In genomic region chr3:22147433-22147927, GRCm38 (mm10) we compare ENCODE assay signal across 11 mouse cellular contexts.
DNase-seq lines count a peak whose midpoint lies in the region; ATAC-seq and TF ChIP-seq lines count a peak whose summit lies in the region.
"Had no signal": no experiment of that assay in that cellular context is flagged by ENCODE, and none has a peak within 500 bp of the region (broad histone marks: within the 10 kb centered on the region; RNA-seq: fewer than 3 reads in every experiment).

No protein-coding gene starts in this region.

- DNase-seq in gastrocnemius, adult 2 months = peak; percentile 57
- DNase-seq in gastrocnemius, postnatal 36 days = no peak
- peak; percentile 45 for DNase-seq in liver, adult 2 months (ENCODE audit: extremely low read depth, low read depth, low spot score)
- DNase-seq in liver, embryonic 11.5 days (ENCODE audit: low spot score) = no peak
- DNase-seq in brain, adult 2 months (ENCODE audit: low read depth, low spot score) = peak; percentile 43
- no peak for DNase-seq in urinary bladder, postnatal 4 days (ENCODE audit: low spot score in 2 of 2)
- DNase-seq: right cerebral cortex, adult 18-20 months had no signal

- peaks cover 15% of the 10 kb centered on the region for H3K79me2 ChIP-seq in liver, adult 2 months (ENCODE audit: control insufficient read depth, insufficient read depth, low read length)

- no peak overlapping the region for H3K27ac ChIP-seq in gastrocnemius, adult 2 months
- H3K27ac ChIP-seq in liver, adult 2 months (replicated peaks; ENCODE audit: insufficient read depth, low read depth, low read length) = no peak overlapping the region
- no peak overlapping the region for H3K27ac ChIP-seq in liver, embryonic 11.5 days (ENCODE audit: low read depth, low read length)
- no peak overlapping the region for H3K27ac ChIP-seq in small intestine, adult 2 months (ENCODE audit: insufficient read depth, low read depth, low read length)
- H3K27ac ChIP-seq: embryonic facial prominence, embryonic 13.5 days; lung, embryonic 15.5 days had no signal

- H3K9ac ChIP-seq in liver, adult 2 months (ENCODE audit: low read depth, low read length) = no peak overlapping the region
- H3K9ac ChIP-seq in liver, embryonic 11.5 days (ENCODE audit: low read depth, low read length) = no peak overlapping the region
- H3K9ac ChIP-seq: embryonic facial prominence, embryonic 13.5 days; lung, embryonic 15.5 days had no signal

- no peaks in the 10 kb centered on the region for H3K36me3 ChIP-seq in liver, adult 2 months (ENCODE audit: control insufficient read depth, insufficient read depth, low read length)
- H3K36me3 ChIP-seq in liver, embryonic 11.5 days (ENCODE audit: control insufficient read depth, insufficient read depth, low read length) = no peaks in the 10 kb centered on the region
- peaks cover 3% of the 10 kb centered on the region; the same call in 1 of the 2 replicates for H3K36me3 ChIP-seq in small intestine, adult 2 months (ENCODE audit: control insufficient read depth, insufficient read depth, low read length)
- H3K36me3 ChIP-seq: lung, embryonic 15.5 days had no signal

- TF ChIP-seq POLR2A in liver, adult 2 months (IDR thresholded peaks at IDR 0.05; ENCODE audit: extremely low read depth, insufficient read depth, low read length) = no peak
- TF ChIP-seq POLR2A in small intestine, adult 2 months (IDR thresholded peaks at IDR 0.05; ENCODE audit: low read depth, low read length) = no peak

- H3K4me3 ChIP-seq in gastrocnemius, adult 2 months = no peak overlapping the region
- no peak overlapping the region for H3K4me3 ChIP-seq in liver, adult 2 months (ENCODE audit: insufficient read depth, low read depth, low read length)
- H3K4me3 ChIP-seq in liver, embryonic 11.5 days (ENCODE audit: low read depth, low read length) = no peak overlapping the region
- no peak overlapping the region for H3K4me3 ChIP-seq in small intestine, adult 2 months (ENCODE audit: low read depth, low read length)
- H3K4me3 ChIP-seq: embryonic facial prominence, embryonic 13.5 days; lung, embryonic 15.5 days; myocyte had no signal

- no peaks in the 10 kb centered on the region for H3K9me3 ChIP-seq in liver, embryonic 11.5 days (ENCODE audit: control insufficient read depth, low read length)
- H3K9me3 ChIP-seq: embryonic facial prominence, embryonic 13.5 days; lung, embryonic 15.5 days had no signal

- intact Hi-C loops in gastrocnemius, adult 2 months (cut with DNase I) = loop anchor here (2.0 to 10.0 kb wide), 2 partner anchors 71 to 163 kb away; partner anchors contain the start of gene Tbl1xr1
- intact Hi-C loops in gastrocnemius, postnatal 36 days (cut with DNase I) = loop anchor here (2.0 to 5.0 kb wide), 2 partner anchors 69 to 210 kb away; no protein-coding TSS in a partner anchor

- no peak for ATAC-seq in liver, embryonic 11.5 days (replicated peaks; ENCODE audit: low FRiP score)

- WGBS in liver, adult 2 months = 81% methylated on average over 1 of the region's 1 CpGs
- 52% methylated on average over 1 of the region's 1 CpGs for WGBS in liver, embryonic 11.5 days
- 58% methylated on average over 1 of the region's 1 CpGs for WGBS in small intestine, adult 2 months

- H3K4me1 ChIP-seq in liver, adult 2 months (ENCODE audit: control insufficient read depth, insufficient read depth, low read length) = peaks cover 7% of the 10 kb centered on the region; the same call in 1 of the 2 replicates
- peaks cover 8% of the 10 kb centered on the region for H3K4me1 ChIP-seq in liver, embryonic 11.5 days (replicated peaks; ENCODE audit: control insufficient read depth, insufficient read depth, low read length)
- H3K4me1 ChIP-seq in small intestine, adult 2 months (ENCODE audit: control insufficient read depth, insufficient read depth, insufficient read length, low read length) = peaks cover 4% of the 10 kb centered on the region; the same call in 1 of the 2 replicates

- TF ChIP-seq CTCF in gastrocnemius, adult 2 months (IDR thresholded peaks at IDR 0.05) = peak; percentile 58
- TF ChIP-seq CTCF in liver, adult 2 months (IDR thresholded peaks at IDR 0.05; ENCODE audit: low read depth, low read length) = peak; percentile 62
- peak; percentile 37; the same call in 1 of the 2 replicates for TF ChIP-seq CTCF in small intestine, adult 2 months (IDR thresholded peaks at IDR 0.05; ENCODE audit: extremely low read depth, insufficient read length, insufficient replicate concordance, low read depth, low read length)

- no peaks in the 10 kb centered on the region for H3K27me3 ChIP-seq in liver, adult 2 months (ENCODE audit: control insufficient read depth, insufficient read depth, low read length)
- H3K27me3 ChIP-seq in liver, embryonic 11.5 days (replicated peaks; ENCODE audit: control insufficient read depth, insufficient read depth, low read length) = no peaks in the 10 kb centered on the region
- H3K27me3 ChIP-seq in small intestine, adult 2 months (ENCODE audit: control insufficient read depth, insufficient read depth, low read length) = no peaks in the 10 kb centered on the region
- H3K27me3 ChIP-seq: embryonic facial prominence, embryonic 13.5 days; lung, embryonic 15.5 days had no signal

- no peak overlapping the region for H3K4me2 ChIP-seq in liver, embryonic 11.5 days
- H3K4me2 ChIP-seq: embryonic facial prominence, embryonic 13.5 days; lung, embryonic 15.5 days had no signal

Comparison
In these comparisons a context has a peak if more than half of its experiments do, and no peak if none do; other contexts are left out.
1. DNase-seq: peak in gastrocnemius, adult 2 months (single experiment), liver, adult 2 months (single experiment) and brain, adult 2 months (single experiment); none in gastrocnemius, postnatal 36 days (0 of 2), liver, embryonic 11.5 days (single experiment) and urinary bladder, postnatal 4 days (0 of 2).
2. Peak in every context shown above with its lines, with median percentiles within 50 percentile points of each other: CTCF ChIP-seq.